8 mouse cellular contexts compared by ENCODE assay signal in the genomic region with DNA sequence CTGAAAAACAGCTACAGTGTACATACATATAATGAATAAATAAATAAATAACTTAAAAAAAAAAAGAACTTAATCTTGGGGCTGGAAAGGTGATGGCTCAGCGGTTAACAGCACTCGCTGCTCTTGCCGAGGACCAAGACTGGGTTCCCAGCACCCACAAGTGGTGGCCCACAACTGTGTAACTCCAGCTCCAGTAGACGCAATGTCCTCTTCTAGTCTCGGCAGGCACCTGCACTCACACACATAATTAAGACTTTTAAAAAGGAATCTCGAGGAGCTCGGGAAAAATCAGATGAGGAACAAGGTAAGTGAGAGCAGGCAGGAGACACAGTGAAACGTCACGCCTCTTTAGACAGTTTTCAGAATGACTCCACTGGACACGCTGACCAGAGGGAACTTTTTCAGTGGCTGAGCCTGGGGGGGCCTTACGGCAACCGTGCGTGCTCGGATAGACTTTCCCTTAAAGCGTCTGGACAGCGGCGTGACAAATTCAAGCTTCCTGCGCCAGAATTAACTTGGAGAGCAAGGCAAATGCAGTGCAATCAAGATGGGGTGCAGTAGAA. TPM values are rescaled to one million over a fixed set of nuclear protein-coding genes. Genes with fewer than 3 reads are reported as not detected.
DNase-seq lines count a peak whose midpoint lies in the region; ATAC-seq and TF ChIP-seq lines count a peak whose summit lies in the region.

No protein-coding gene starts in this region.

- DNase-seq in gastrocnemius, adult 2 months = peak; percentile 20
- no peak for DNase-seq in gastrocnemius, postnatal 4 days (ENCODE audit: low spot score in 2 of 2)
- DNase-seq in urinary bladder, adult 2 months (ENCODE audit: low spot score) = peak; percentile 21
- DNase-seq in urinary bladder, postnatal 36 days (ENCODE audit: low spot score in 2 of 2) = no peak
- DNase-seq in gastrocnemius, postnatal 25 days = no peak

- H3K9me3 ChIP-seq in intestine, embryonic 16.5 days (ENCODE audit: control insufficient read depth, low read length) = no peaks in the 10 kb centered on the region
- H3K9me3 ChIP-seq in neural tube, embryonic 12.5 days = no peaks in the 10 kb centered on the region

- H3K36me3 ChIP-seq in intestine, embryonic 16.5 days (ENCODE audit: control insufficient read depth, insufficient read depth, low read length) = no peaks in the 10 kb centered on the region
- peaks cover 11% of the 10 kb centered on the region; the same call in 1 of the 2 replicates for H3K36me3 ChIP-seq in neural tube, embryonic 12.5 days

- no peak for TF ChIP-seq CTCF in gastrocnemius, adult 2 months (IDR thresholded peaks at IDR 0.05)

- no peaks in the 10 kb centered on the region for H3K27me3 ChIP-seq in intestine, embryonic 16.5 days (replicated peaks; ENCODE audit: control insufficient read depth, insufficient read depth, low read length)
- H3K27me3 ChIP-seq in neural tube, embryonic 12.5 days (replicated peaks) = 0 out of 2 replicates have a peak, but pooled peaks cover 3% of the 10 kb centered on the region

- H3K4me1 ChIP-seq in intestine, embryonic 16.5 days (ENCODE audit: control insufficient read depth, insufficient read depth, low read length) = peaks cover 5% of the 10 kb centered on the region
- peaks cover 20% of the 10 kb centered on the region for H3K4me1 ChIP-seq in neural tube, embryonic 12.5 days

- peak overlapping the region; percentile 91 for H3K27ac ChIP-seq in gastrocnemius, adult 2 months
- peak overlapping the region; percentile 91 for H3K27ac ChIP-seq in intestine, embryonic 16.5 days (ENCODE audit: low read length)
- no peak overlapping the region for H3K27ac ChIP-seq in neural tube, embryonic 12.5 days

- H3K4me2 ChIP-seq in intestine, embryonic 16.5 days (ENCODE audit: low read depth, low read length) = peak overlapping the region; percentile 81
- H3K4me2 ChIP-seq in neural tube, embryonic 12.5 days (replicated peaks) = peak overlapping the region; percentile 90

- H3K4me3 ChIP-seq in gastrocnemius, adult 2 months = peak overlapping the region; percentile 88
- H3K4me3 ChIP-seq in intestine, embryonic 16.5 days (ENCODE audit: low read length) = peak overlapping the region; percentile 90
- peak overlapping the region; percentile 84 for H3K4me3 ChIP-seq in neural tube, embryonic 12.5 days

- WGBS in intestine, embryonic 16.5 days = 11% methylated on average over 18 of the region's 18 CpGs
- WGBS in neural tube, embryonic 12.5 days = 13% methylated on average over 18 of the region's 18 CpGs

- intact Hi-C loops in gastrocnemius, adult 2 months (cut with DNase I) = no loop called here

- H3K9ac ChIP-seq in intestine, embryonic 16.5 days (ENCODE audit: low read depth, low read length) = peak overlapping the region; percentile 86
- H3K9ac ChIP-seq in neural tube, embryonic 12.5 days = peak overlapping the region; percentile 74

- no peak; the same call in 1 of the 2 replicates for ATAC-seq in intestine, embryonic 16.5 days
- peak; percentile 23 for ATAC-seq in neural tube, embryonic 12.5 days (ENCODE audit: low FRiP score, low read depth)
- no peak for ATAC-seq in inflammation-experienced regulatory T-cells, adult 6 months

RNA-seq across cellular contexts. Expression of a gene that starts 0.7 kb away (rescaled TPM):
- 10 to 100 TPM; 17.1 TPM for total RNA-seq in gastrocnemius, adult 2 months (2021)
- total RNA-seq in gastrocnemius, postnatal 4 days (2021) = 10 to 100 TPM; 31.3 to 37.0 TPM
- polyA plus RNA-seq in urinary bladder, adult 2 months (2012; rRNA removed) = 42.0 and 45.8 TPM in 2 replicates
- 49.3 and 50.0 TPM in 2 replicates for polyA plus RNA-seq in intestine, embryonic 16.5 days (2015; fragmentation: Nextera tagmentation; extraction: Ambion mirVana)
- 63.8 and 64.3 TPM in 2 replicates for polyA plus RNA-seq in neural tube, embryonic 12.5 days (2016; fragmentation: Nextera tagmentation; extraction: Ambion mirVana)
- polyA plus RNA-seq in inflammation-experienced regulatory T-cells, adult 6 months (2017; shearing (Covaris generic)) = 10 to 100 TPM; 21.2 to 24.4 (median 23.6) TPM
- total RNA-seq in gastrocnemius, postnatal 25 days (2021) = 10 to 100 TPM; 13.5 to 14.4 TPM

RNA-seq across cellular contexts. Expression of a gene that starts 49.3 kb away (rescaled TPM):
- total RNA-seq in gastrocnemius, adult 2 months (2021) = 10 to 100 TPM; 33.7 to 36.5 TPM
- total RNA-seq in gastrocnemius, postnatal 4 days (2021) = 10 to 100 TPM; 44.3 to 46.6 TPM
- polyA plus RNA-seq in urinary bladder, adult 2 months (2012; rRNA removed) = 24.9 and 27.6 TPM in 2 replicates
- polyA plus RNA-seq in intestine, embryonic 16.5 days (2015; fragmentation: Nextera tagmentation; extraction: Ambion mirVana) = 48.1 and 52.2 TPM in 2 replicates
- 147 and 154 TPM in 2 replicates for polyA plus RNA-seq in neural tube, embryonic 12.5 days (2016; fragmentation: Nextera tagmentation; extraction: Ambion mirVana)
- 10 to 100 TPM; 46.3 to 55.0 (median 50.4) TPM for polyA plus RNA-seq in inflammation-experienced regulatory T-cells, adult 6 months (2017; shearing (Covaris generic))
- total RNA-seq in gastrocnemius, postnatal 25 days (2021) = 10 to 100 TPM; 29.3 to 32.0 TPM

Comparison
In these comparisons a context has a peak if more than half of its experiments do, and no peak if none do; other contexts are left out.
1. DNase-seq: peak in gastrocnemius, adult 2 months (single experiment) and urinary bladder, adult 2 months (single experiment); none in gastrocnemius, postnatal 4 days (0 of 2), urinary bladder, postnatal 36 days (0 of 2) and gastrocnemius, postnatal 25 days (single experiment).
2. Peak in every context shown above with its lines, with median percentiles within 50 percentile points of each other: H3K4me3 ChIP-seq.